Mouse (Mus musculus) embryonic fibroblast, embryonic 13.5 days (primary cell): ENCODE results near the gene Zfp616. TPM values are rescaled to one million over a fixed set of nuclear protein-coding genes. Genes with fewer than 3 reads are reported as not detected.

Source experiments
- H3K27ac ChIP-seq: 2 replicates; pipeline ENCODE4 v1.5.1; 2012; ENCODE audit warnings: low read length, control low read depth, inconsistent platforms; ENCODE audit not compliant: insufficient read depth
- H3K4me1 ChIP-seq: 2 replicates; pipeline ENCODE4 v1.6.1; 2011; ENCODE audit warnings: low read length; ENCODE audit not compliant: control insufficient read depth, insufficient read depth
- H3K4me3 ChIP-seq: 2 replicates; pipeline ENCODE4 v1.5.1; 2011; ENCODE audit warnings: mild to moderate bottlenecking, control low read depth, low read length; ENCODE audit not compliant: insufficient read depth
- CTCF ChIP-seq: IDR thresholded peaks from 2 replicates; pipeline ENCODE4 v1.5.1; 2011; ENCODE audit warnings: mild to moderate bottlenecking, control low read depth, low read length, moderate library complexity, borderline replicate concordance; ENCODE audit not compliant: insufficient read depth
- POLR2A ChIP-seq: IDR thresholded peaks from 2 replicates; pipeline ENCODE4 v1.6.1; 2011; ENCODE audit warnings: low read depth, mild to moderate bottlenecking, control low read depth, low read length, moderate library complexity
- polyA plus RNA-seq: library from polyadenylated mRNA; stranded (reverse); fragments of >200 nt; gene quantifications from 2 replicates; pipeline ENCODE4 v1.2.4, GENCODE M21; 2011; ENCODE audit warnings: low read depth; ENCODE audit not compliant: missing spikeins, insufficient read length

Zfp616 gene
- not detected in 2 replicates for polyA plus RNA-seq

- no peak within 1 kb of the TSS for H3K4me3 ChIP-seq
- no peak within 1 kb of the TSS for H3K27ac ChIP-seq
- no peaks in the 10 kb centered on the region for H3K4me1 ChIP-seq
- no peak for TF ChIP-seq CTCF
- no peak for TF ChIP-seq POLR2A
Observed at GRCm38 (mm10) chr11:74069655-74070054, at the start of gene Zfp616. Zfp616 (plus strand) TSS chr11:74069955.

GRCm38 (mm10) chr11:74051347-74051746, 18.4 kb upstream of the Zfp616 start:
- Histone ChIP-seq H3K4me3 (no peak overlapping the region), H3K4me1 (no peaks in the 10 kb centered on the region), H3K27ac (no peak overlapping the region)
- TF ChIP-seq CTCF (no peak), POLR2A (no peak)

- H3K4me1 ChIP-seq: no peaks in the 10 kb centered on the region
- no peak within 1 kb of the TSS for H3K4me3 ChIP-seq
- TF ChIP-seq CTCF (no peak), POLR2A (no peak)
- no peak within 1 kb of the TSS for H3K27ac ChIP-seq
Observed at GRCm38 (mm10) chr11:74056451-74056850, 13.3 kb upstream of the Zfp616 start, which contains the start of the genes Olfr139 and Olfr399. Olfr139 (minus strand) TSS chr11:74056551. Olfr399 (minus strand) TSS chr11:74056615.

- Histone ChIP-seq H3K27ac (no peak overlapping the region), H3K4me1 (no peaks in the 10 kb centered on the region), H3K4me3 (no peak overlapping the region)
- TF ChIP-seq POLR2A (no peak), CTCF (no peak)
Observed at GRCm38 (mm10) chr11:74100724-74101123, 31.0 kb downstream of the Zfp616 start.

GRCm38 (mm10) chr11:74101507-74101906, 31.8 kb downstream of the Zfp616 start:
- no peak for TF ChIP-seq CTCF
- no peak for TF ChIP-seq POLR2A
- Histone ChIP-seq H3K4me1 (no peaks in the 10 kb centered on the region), H3K4me3 (no peak overlapping the region), H3K27ac (no peak overlapping the region)

- H3K4me3 ChIP-seq: no peak overlapping the region
- H3K4me1 ChIP-seq: no peaks in the 10 kb centered on the region
- no peak overlapping the region for H3K27ac ChIP-seq
- TF ChIP-seq CTCF: no peak
- TF ChIP-seq POLR2A: no peak
Observed at GRCm38 (mm10) chr11:74105066-74105465, 35.3 kb downstream of the Zfp616 start.

GRCm38 (mm10) chr11:74113412-74113811, 43.7 kb downstream of the Zfp616 start, which contains the start of gene Olfr401:
Olfr401 (plus strand) TSS chr11:74113712.
- Histone ChIP-seq H3K4me1 (no peaks in the 10 kb centered on the region), H3K27ac (no peak within 1 kb of the TSS), H3K4me3 (no peak within 1 kb of the TSS)
- no peak for TF ChIP-seq CTCF
- TF ChIP-seq POLR2A: no peak

Other genes with a start within 250 kb of the Zfp616 start
- not detected in 2 replicates for gene Olfr393, start 218.5 kb upstream of the Zfp616 start, polyA plus RNA-seq
- not detected in 2 replicates for gene Olfr394, start 179.2 kb upstream of the Zfp616 start, polyA plus RNA-seq
- gene Olfr395, start 160.7 kb upstream of the Zfp616 start, polyA plus RNA-seq: not detected in 2 replicates
- gene Olfr23, start 133.3 kb upstream of the Zfp616 start, polyA plus RNA-seq: not detected in 2 replicates
- gene Olfr397, start 109.1 kb upstream of the Zfp616 start, polyA plus RNA-seq: not detected in 2 replicates
- not detected in 2 replicates for gene Olfr398, start 79.5 kb upstream of the Zfp616 start, polyA plus RNA-seq
- not detected in 2 replicates for gene Olfr139, start 13.4 kb upstream of the Zfp616 start, polyA plus RNA-seq
- gene Olfr399, start 13.3 kb upstream of the Zfp616 start, polyA plus RNA-seq: not detected in 2 replicates
- not detected in 2 replicates for gene Olfr401, start 43.8 kb downstream of the Zfp616 start, polyA plus RNA-seq
- gene Olfr402, start 83.6 kb downstream of the Zfp616 start, polyA plus RNA-seq: not detected in 2 replicates
- gene Olfr403, start 116.3 kb downstream of the Zfp616 start, polyA plus RNA-seq: not detected in 2 replicates
- not detected in 2 replicates for gene Olfr43, start 141.4 kb downstream of the Zfp616 start, polyA plus RNA-seq
- not detected in 2 replicates for gene Olfr406, start 189.9 kb downstream of the Zfp616 start, polyA plus RNA-seq
- gene Olfr59, start 213.8 kb downstream of the Zfp616 start, polyA plus RNA-seq: not detected in 2 replicates